Mouse (Mus musculus) hindbrain, embryonic 11.5 days (tissue): ENCODE measurements around the gene Slc25a28. TPM values are rescaled to one million over a fixed set of nuclear protein-coding genes. Genes with fewer than 3 reads are reported as not detected.

Experiments used
- ATAC-seq: fragments of 200-750 bp; cut with Nextera tagmentation; 2 replicates; pipeline ENCODE4 v1.8.0; 2017; ENCODE audit warnings: mild to moderate bottlenecking, moderate TSS enrichment, moderate library complexity; ENCODE audit not compliant: low FRiP score
- DNase-seq: peaks from one replicate; pipeline ENCODE4 v3.0.0-alpha.2; 2015; ENCODE audit warnings: low spot score
- H3K27ac ChIP-seq: fragments of 300-500 bp; sonication (generic); 2 replicates; pipeline ENCODE4 v1.5.1; 2014; ENCODE audit warnings: mild to moderate bottlenecking, low read depth, low read length
- H3K27me3 ChIP-seq: fragments of 300-500 bp; sonication (generic); 2 replicates; pipeline ENCODE4 v1.6.1; 2014; ENCODE audit warnings: mild to moderate bottlenecking, low read length, moderate library complexity, mixed read lengths; ENCODE audit not compliant: control insufficient read depth, insufficient read depth
- H3K36me3 ChIP-seq: fragments of 300-500 bp; sonication (generic); 2 replicates; pipeline ENCODE4 v1.6.1; 2014; ENCODE audit warnings: mild to moderate bottlenecking, low read length, moderate library complexity, mixed read lengths; ENCODE audit not compliant: control insufficient read depth, insufficient read depth
- H3K4me1 ChIP-seq: fragments of 300-500 bp; sonication (generic); replicated peaks from 2 replicates; pipeline ENCODE4 v1.6.1; 2014; ENCODE audit warnings: low read length, mixed read lengths; ENCODE audit not compliant: control insufficient read depth, insufficient read depth
- H3K4me2 ChIP-seq: fragments of 300-500 bp; sonication (generic); replicated peaks from 2 replicates; pipeline ENCODE4 v1.6.1; 2014; ENCODE audit warnings: mild to moderate bottlenecking, low read depth, low read length
- H3K4me3 ChIP-seq: fragments of 300-500 bp; sonication (generic); 2 replicates; pipeline ENCODE4 v1.5.1; 2014; ENCODE audit warnings: low read depth, low read length
- H3K9ac ChIP-seq: fragments of 300-500 bp; sonication (generic); 2 replicates; pipeline ENCODE4 v1.6.1; 2014; ENCODE audit warnings: low read depth, low read length
- H3K9me3 ChIP-seq: fragments of 300-500 bp; sonication (generic); 2 replicates; pipeline ENCODE4 v1.6.1; 2016; ENCODE audit warnings: low read length; ENCODE audit not compliant: control insufficient read depth
- WGBS: fragments of 180-500 bp; shearing (Covaris S2); extraction: QIAGEN DNeasy Blood & Tissue Kit; methylation state at CpG from one replicate; pipeline ENCODE4 v1.1.7; 2014; 5-methylcytosine and 5-hydroxymethylcytosine counted together
- polyA plus RNA-seq: library from polyadenylated mRNA; unstranded; fragments of >200 nt; fragmentation: Nextera tagmentation; extraction: Ambion mirVana; gene quantifications from 2 replicates; pipeline ENCODE4 v1.2.1, GENCODE M21; 2014

Gene Slc25a28
- polyA plus RNA-seq, 1 experiment from 2014 or later = 9.1 TPM

DNA sequence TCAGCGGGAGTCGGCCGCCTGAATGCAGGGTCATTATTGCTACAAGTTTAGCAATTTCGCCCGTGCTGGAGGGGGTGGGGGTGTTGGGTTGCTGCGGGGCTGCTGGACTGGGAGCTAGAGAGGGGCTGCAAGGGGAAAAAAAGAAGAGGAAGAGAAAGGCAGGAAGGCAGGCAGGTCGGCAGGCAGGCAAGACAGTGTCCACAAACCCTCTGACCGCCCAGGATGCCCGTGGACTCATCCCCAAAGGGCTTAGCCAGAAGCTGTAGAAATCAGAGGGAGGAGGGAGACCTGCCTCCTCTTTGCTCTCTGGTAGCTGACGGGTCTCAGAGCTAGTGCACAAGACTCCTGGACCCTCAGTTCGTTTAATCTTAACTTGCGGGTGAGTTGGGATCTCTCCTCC lies 57.8 kb downstream of the Slc25a28 start:
- WGBS = under 1% methylated on average over 12 of the region's 12 CpGs
- ATAC-seq (no peak; the same call in 1 of the 2 replicates), DNase-seq (peak; percentile 61)
- Histone ChIP-seq H3K4me1 (peaks cover 14% of the 10 kb centered on the region), H3K27ac (no peak overlapping the region; the same call in 1 of the 2 replicates), H3K4me3 (peak overlapping the region; percentile 25), H3K27me3 (peaks cover 86% of the 10 kb centered on the region), H3K9me3 (no peaks in the 10 kb centered on the region), H3K9ac (no peak overlapping the region), H3K36me3 (no peaks in the 10 kb centered on the region), H3K4me2 (peak overlapping the region; percentile 63)

GRCm38 (mm10) chr19:43616415-43616861 lies 58.2 kb downstream of the Slc25a28 start:
- Histone ChIP-seq H3K27ac (peak overlapping the region; percentile 14; the same call in 1 of the 2 replicates), H3K9ac (no peak overlapping the region; the same call in 1 of the 2 replicates), H3K4me3 (peak overlapping the region; percentile 25), H3K4me1 (peaks cover 17% of the 10 kb centered on the region), H3K4me2 (peak overlapping the region; percentile 63), H3K27me3 (peaks cover 86% of the 10 kb centered on the region), H3K9me3 (no peaks in the 10 kb centered on the region), H3K36me3 (no peaks in the 10 kb centered on the region)
- DNase-seq (peak; percentile 82), ATAC-seq (peak; percentile 81)
- under 1% methylated on average over 31 of the region's 35 CpGs for WGBS

GRCm38 (mm10) chr19:43615571-43616414 lies 58.9 kb downstream of the Slc25a28 start:
- peaks cover 86% of the 10 kb centered on the region for H3K27me3 ChIP-seq
- peak overlapping the region; percentile 34 for H3K4me3 ChIP-seq
- ATAC-seq (peak; percentile 39), DNase-seq (peak; percentile 68)
- H3K9me3 ChIP-seq = no peaks in the 10 kb centered on the region
- peaks cover 18% of the 10 kb centered on the region for H3K4me1 ChIP-seq
- 0 out of 2 replicates have a peak overlapping the region, but pooled peaks have one; percentile 14 for H3K27ac ChIP-seq
- no peak overlapping the region; the same call in 1 of the 2 replicates for H3K9ac ChIP-seq
- H3K4me2 ChIP-seq = peak overlapping the region; percentile 63
- no peaks in the 10 kb centered on the region for H3K36me3 ChIP-seq
- WGBS = under 1% methylated on average over 32 of the region's 34 CpGs

DNA sequence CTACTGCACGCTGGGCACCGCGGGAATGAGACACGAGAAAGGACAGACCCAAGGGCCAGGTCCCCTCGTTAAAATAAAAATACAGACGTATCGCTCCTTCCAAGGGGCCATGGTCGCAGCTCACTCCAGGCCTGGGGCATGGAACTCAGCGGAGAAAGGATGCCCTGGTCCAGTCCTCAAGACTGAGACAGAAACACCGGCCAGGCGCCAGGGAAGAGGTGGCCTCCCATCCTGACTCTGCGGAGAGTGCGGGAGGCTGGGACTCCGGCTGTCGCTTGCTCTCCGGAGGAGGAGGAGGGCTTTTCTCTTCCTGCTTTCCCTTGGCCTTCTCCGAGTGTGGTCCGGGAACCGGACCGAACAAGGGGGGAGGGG lies 59.6 kb downstream of the Slc25a28 start:
- H3K36me3 ChIP-seq = no peaks in the 10 kb centered on the region
- peak overlapping the region; percentile 34 for H3K4me3 ChIP-seq
- peak overlapping the region; percentile 63 for H3K4me2 ChIP-seq
- no peaks in the 10 kb centered on the region for H3K9me3 ChIP-seq
- H3K27ac ChIP-seq = no peak overlapping the region
- peaks cover 86% of the 10 kb centered on the region for H3K27me3 ChIP-seq
- H3K9ac ChIP-seq = no peak overlapping the region
- no peak for ATAC-seq
- under 1% methylated on average over 20 of the region's 20 CpGs for WGBS
- DNase-seq = no peak
- H3K4me1 ChIP-seq = peaks cover 21% of the 10 kb centered on the region

GRCm38 (mm10) chr19:43614341-43615073 lies 60.2 kb downstream of the Slc25a28 start:
- Histone ChIP-seq H3K9ac (no peak overlapping the region), H3K9me3 (no peaks in the 10 kb centered on the region), H3K27me3 (peaks cover 86% of the 10 kb centered on the region), H3K27ac (no peak overlapping the region), H3K4me1 (peaks cover 21% of the 10 kb centered on the region), H3K4me2 (peak overlapping the region; percentile 63), H3K4me3 (peak overlapping the region; percentile 34), H3K36me3 (no peaks in the 10 kb centered on the region)
- peak; percentile 76 for DNase-seq
- WGBS = under 1% methylated on average over 80 of the region's 92 CpGs
- 0 out of 2 replicates have a peak, but pooled peaks have one; percentile 4 for ATAC-seq

Other genes with a start within 250 kb of the Slc25a28 start
- 0.39 and 1.1 TPM in 2 replicates for gene Cnnm1, start 234.4 kb downstream of the Slc25a28 start, polyA plus RNA-seq
- 51.0 and 53.4 TPM in 2 replicates for gene Got1, start 150.3 kb downstream of the Slc25a28 start, polyA plus RNA-seq
- gene Nkx2-3, start 62.6 kb downstream of the Slc25a28 start, polyA plus RNA-seq = 0.20 and 0.38 TPM in 2 replicates
- 13.9 and 15.4 TPM in 2 replicates for gene Entpd7, start 14.8 kb upstream of the Slc25a28 start, polyA plus RNA-seq
- gene Cutc, start 78.1 kb upstream of the Slc25a28 start, polyA plus RNA-seq = 13.9 and 14.5 TPM in 2 replicates
- 9.3 and 12.9 TPM in 2 replicates for gene Cox15, start 78.1 kb upstream of the Slc25a28 start, polyA plus RNA-seq
- 0.03 and 0.09 TPM in 2 replicates for gene Abcc2, start 107.3 kb upstream of the Slc25a28 start, polyA plus RNA-seq